Mouse (Mus musculus) heart, embryonic 16.5 days (tissue): ENCODE measurements at regions not wholly inside any gene's neighbourhood (a gene's known extent, or its start where the extent isn't known, plus 50 kb on each side); places are given as distances from the start of the nearest gene placed in this dataset.

ENCODE experiments used
- ATAC-seq: fragments of 200-750 bp; cut with Nextera tagmentation; replicated peaks from 2 replicates; pipeline ENCODE4 v1.8.0; 2017; ENCODE audit warnings: moderate number of reproducible peaks; ENCODE audit not compliant: insufficient read depth, low FRiP score; ENCODE audit errors: extremely low read depth
- H3K27ac ChIP-seq: fragments of 300-500 bp; sonication (generic); 2 replicates; pipeline ENCODE4 v1.5.1; 2014; ENCODE audit warnings: mild to moderate bottlenecking, low read length, control low read depth, moderate library complexity
- H3K27me3 ChIP-seq: fragments of 300-500 bp; sonication (generic); 2 replicates; pipeline ENCODE4 v1.6.1; 2014; ENCODE audit warnings: low read length, mixed read lengths; ENCODE audit not compliant: control insufficient read depth, insufficient read depth
- H3K36me3 ChIP-seq: fragments of 300-500 bp; sonication (generic); 2 replicates; pipeline ENCODE4 v1.6.1; 2014; ENCODE audit not compliant: control insufficient read depth, insufficient read depth
- H3K4me1 ChIP-seq: fragments of 300-500 bp; sonication (generic); 2 replicates; pipeline ENCODE4 v1.6.1; 2014; ENCODE audit warnings: low read length, mixed read lengths; ENCODE audit not compliant: control insufficient read depth, insufficient read depth
- H3K4me2 ChIP-seq: fragments of 300-500 bp; sonication (generic); 2 replicates; pipeline ENCODE4 v1.6.1; 2014; ENCODE audit warnings: low read depth, mild to moderate bottlenecking, control low read depth, low read length
- H3K4me3 ChIP-seq: fragments of 300-500 bp; sonication (generic); 2 replicates; pipeline ENCODE4 v1.5.1; 2014; ENCODE audit warnings: mild to moderate bottlenecking, control low read depth, low read length
- H3K9ac ChIP-seq: fragments of 300-500 bp; sonication (generic); 2 replicates; pipeline ENCODE4 v1.6.1; 2014; ENCODE audit warnings: low read length, control low read depth
- H3K9me3 ChIP-seq: fragments of 300-500 bp; sonication (generic); replicated peaks from 2 replicates; pipeline ENCODE4 v1.6.1; 2016; ENCODE audit warnings: low read length; ENCODE audit not compliant: control insufficient read depth
- WGBS: fragments of 180-500 bp; shearing (Covaris S2); extraction: QIAGEN DNeasy Blood & Tissue Kit; methylation state at CpG from one replicate; pipeline ENCODE4 v1.1.7; 2014; 5-methylcytosine and 5-hydroxymethylcytosine counted together

- Histone ChIP-seq H3K36me3 (no peaks in the 10 kb centered on the region), H3K27ac (peak overlapping the region; percentile 86), H3K4me2 (peak overlapping the region; percentile 51; the same call in 1 of the 2 replicates), H3K9ac (no peak overlapping the region), H3K4me3 (no peak overlapping the region), H3K27me3 (no peaks in the 10 kb centered on the region), H3K9me3 (no peaks in the 10 kb centered on the region), H3K4me1 (peaks cover 44% of the 10 kb centered on the region)
- WGBS, result 24% methylated on average over 3 of the region's 3 CpGs
- peak; percentile 83 for ATAC-seq
These were observed 69.5 kb upstream of the Igfbp5 start for GRCm38 (mm10) chr1:72944221-72944620.

- H3K4me1 ChIP-seq, result peaks cover 44% of the 10 kb centered on the region
- ATAC-seq, result no peak
- 74% methylated on average over 1 of the region's 1 CpGs for WGBS
These were observed 68.4 kb upstream of the Igfbp5 start for GRCm38 (mm10) chr1:72943082-72943481.

DNA sequence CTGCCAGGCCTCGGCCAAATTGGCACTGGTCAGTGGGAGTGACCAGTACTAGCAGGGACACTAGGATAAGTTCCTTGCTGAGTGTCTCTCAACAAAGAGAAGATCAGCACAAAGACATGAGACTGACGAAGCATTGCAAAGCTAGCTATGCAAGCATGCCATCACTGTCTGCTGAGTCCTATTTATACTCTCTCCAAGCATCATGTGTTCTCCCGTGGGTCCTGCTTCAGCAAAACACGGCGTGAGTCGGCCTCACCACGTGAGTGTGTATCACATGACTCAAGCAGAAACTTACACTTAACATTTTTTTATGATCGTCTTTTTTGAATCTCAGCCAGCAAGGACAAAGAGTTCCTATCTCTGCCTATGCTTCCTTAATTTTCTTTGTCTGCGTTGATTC is 67.7 kb upstream of the Igfbp5 start:
- H3K9ac ChIP-seq, result no peak overlapping the region
- H3K36me3 ChIP-seq, result no peaks in the 10 kb centered on the region
- WGBS, result 39% methylated on average over 9 of the region's 9 CpGs
- ATAC-seq, result no peak
- H3K4me1 ChIP-seq, result peaks cover 44% of the 10 kb centered on the region
- H3K4me2 ChIP-seq, result no peak overlapping the region
- no peak overlapping the region for H3K4me3 ChIP-seq
- H3K9me3 ChIP-seq, result no peaks in the 10 kb centered on the region
- H3K27ac ChIP-seq, result peak overlapping the region; percentile 38
- H3K27me3 ChIP-seq, result no peaks in the 10 kb centered on the region

More at GRCm38 (mm10) chr1:72943082-72943481, 68.4 kb upstream of the Igfbp5 start:
- Histone ChIP-seq H3K4me3 (no peak overlapping the region), H3K9me3 (no peaks in the 10 kb centered on the region), H3K36me3 (no peaks in the 10 kb centered on the region), H3K4me2 (no peak overlapping the region), H3K27me3 (no peaks in the 10 kb centered on the region), H3K27ac (no peak overlapping the region), H3K9ac (no peak overlapping the region)

GRCm38 (mm10) chr1:72939948-72940347 is 65.3 kb upstream of the Igfbp5 start:
- Histone ChIP-seq H3K36me3 (no peaks in the 10 kb centered on the region), H3K4me2 (no peak overlapping the region), H3K27ac (no peak overlapping the region), H3K4me3 (no peak overlapping the region), H3K9me3 (no peaks in the 10 kb centered on the region), H3K4me1 (peaks cover 25% of the 10 kb centered on the region), H3K9ac (no peak overlapping the region), H3K27me3 (no peaks in the 10 kb centered on the region)
- ATAC-seq, result no peak
- 76% methylated on average over 1 of the region's 1 CpGs for WGBS

GRCm38 (mm10) chr1:72936681-72937465 is 62.2 kb upstream of the Igfbp5 start:
- no peak for ATAC-seq
- no peak overlapping the region for H3K27ac ChIP-seq
- H3K4me3 ChIP-seq, result no peak overlapping the region
- no peak overlapping the region for H3K4me2 ChIP-seq
- 48% methylated on average over 5 of the region's 5 CpGs for WGBS
- H3K36me3 ChIP-seq, result no peaks in the 10 kb centered on the region
- H3K9ac ChIP-seq, result no peak overlapping the region
- H3K4me1 ChIP-seq, result 0 out of 2 replicates have a peak, but pooled peaks cover 5% of the 10 kb centered on the region
- H3K9me3 ChIP-seq, result no peaks in the 10 kb centered on the region
- H3K27me3 ChIP-seq, result no peaks in the 10 kb centered on the region

DNA sequence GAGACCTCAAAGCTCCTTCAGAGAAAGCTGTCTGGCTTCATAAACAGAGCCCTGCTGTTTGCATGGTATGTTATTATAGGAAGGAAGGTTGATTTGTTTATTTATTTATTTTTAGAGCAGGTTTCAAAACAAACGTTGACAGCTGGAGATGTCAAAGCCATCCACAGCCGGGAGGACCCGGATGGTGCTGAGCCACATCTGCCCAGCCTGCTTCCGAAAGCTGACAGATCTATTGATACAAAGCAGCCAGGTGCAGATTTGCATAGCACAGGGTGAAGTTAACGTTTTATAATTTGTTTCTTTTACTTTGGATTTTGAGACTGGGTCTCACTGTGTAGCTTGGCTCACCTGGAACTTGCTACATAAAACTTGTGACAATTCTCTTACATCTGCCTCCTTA is 61.5 kb upstream of the Igfbp5 start:
- Histone ChIP-seq H3K9ac (no peak overlapping the region), H3K27me3 (no peaks in the 10 kb centered on the region), H3K9me3 (no peaks in the 10 kb centered on the region), H3K4me1 (0 out of 2 replicates have a peak, but pooled peaks cover 3% of the 10 kb centered on the region), H3K4me2 (no peak overlapping the region), H3K27ac (no peak overlapping the region), H3K4me3 (no peak overlapping the region), H3K36me3 (no peaks in the 10 kb centered on the region)
- 53% methylated on average over 5 of the region's 5 CpGs for WGBS
- no peak for ATAC-seq

DNA sequence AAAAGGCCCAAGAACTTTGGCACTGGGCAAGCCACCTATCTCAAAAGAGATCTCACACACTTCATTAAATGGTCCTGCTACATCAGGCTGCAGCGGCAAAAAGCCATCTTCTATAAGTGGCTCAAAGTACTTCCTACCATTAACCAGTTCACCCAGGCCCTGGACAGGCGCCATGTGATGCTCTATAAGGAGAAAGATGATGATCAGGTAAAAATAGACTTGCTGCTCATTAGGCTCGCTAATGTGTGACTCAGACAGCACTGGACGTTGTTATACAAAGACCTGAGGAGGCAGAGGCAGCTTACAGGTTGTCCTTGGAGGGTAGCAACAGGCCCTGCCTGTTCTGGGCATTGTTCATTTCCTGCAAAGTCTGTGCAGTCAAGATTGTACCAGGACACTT is 60.4 kb upstream of the Igfbp5 start:
- ATAC-seq, result peak; percentile 23; the same call in 1 of the 2 replicates

GRCm38 (mm10) chr1:72929774-72930173 is 55.1 kb upstream of the Igfbp5 start:
- H3K4me1 ChIP-seq, result 0 out of 2 replicates have a peak, but pooled peaks cover 1% of the 10 kb centered on the region
- H3K4me2 ChIP-seq, result no peak overlapping the region
- no peak overlapping the region for H3K9ac ChIP-seq
- no peaks in the 10 kb centered on the region for H3K36me3 ChIP-seq
- WGBS, result 73% methylated on average over 4 of the region's 4 CpGs
- no peaks in the 10 kb centered on the region for H3K9me3 ChIP-seq
- ATAC-seq, result no peak
- H3K4me3 ChIP-seq, result no peak overlapping the region
- H3K27me3 ChIP-seq, result no peaks in the 10 kb centered on the region
- no peak overlapping the region for H3K27ac ChIP-seq

More for the DNA sequence above, 60.4 kb upstream of the Igfbp5 start:
- Histone ChIP-seq H3K9ac (no peak overlapping the region), H3K36me3 (no peaks in the 10 kb centered on the region), H3K4me2 (no peak overlapping the region), H3K9me3 (no peaks in the 10 kb centered on the region), H3K27me3 (no peaks in the 10 kb centered on the region), H3K4me3 (no peak overlapping the region), H3K27ac (peak overlapping the region; percentile 23; the same call in 1 of the 2 replicates), H3K4me1 (0 out of 2 replicates have a peak, but pooled peaks cover 3% of the 10 kb centered on the region)
- 46% methylated on average over 4 of the region's 4 CpGs for WGBS
